Mouse (Mus musculus) small intestine, adult 2 months (tissue): Measurements from ENCODE around the gene Bace2. TPM values are rescaled to one million over a fixed set of nuclear protein-coding genes. Genes with fewer than 3 reads are reported as not detected.
A peak's percentile ranks its signal among the peaks of the same experiment; 100 is the strongest.

Source experiments
- H3K27ac ChIP-seq: fragments of 200-500 bp; 2 replicates; pipeline ENCODE4 v1.5.1; 2012; ENCODE audit warnings: low read depth, low read length, control low read depth, inconsistent platforms; ENCODE audit not compliant: insufficient read depth
- H3K27me3 ChIP-seq: fragments of 200-500 bp; 2 replicates; pipeline ENCODE4 v1.6.1; 2012; ENCODE audit warnings: mild to moderate bottlenecking, moderate library complexity, low read length, inconsistent platforms; ENCODE audit not compliant: control insufficient read depth, insufficient read depth
- H3K36me3 ChIP-seq: fragments of 200-500 bp; 2 replicates; pipeline ENCODE4 v1.6.1; 2012; ENCODE audit warnings: mild to moderate bottlenecking, low read length, control low read depth, inconsistent platforms; ENCODE audit not compliant: control insufficient read depth, insufficient read depth
- H3K4me1 ChIP-seq: fragments of 200-500 bp; 2 replicates; pipeline ENCODE4 v1.6.1; 2012; ENCODE audit warnings: low read length, inconsistent platforms, mixed read lengths; ENCODE audit not compliant: control insufficient read depth, insufficient read depth, insufficient read length
- H3K4me3 ChIP-seq: fragments of 200-500 bp; 2 replicates; pipeline ENCODE4 v1.5.1; 2012; ENCODE audit warnings: low read depth, mild to moderate bottlenecking, control low read depth, inconsistent platforms, low read length, moderate library complexity
- CTCF ChIP-seq: fragments of 200-500 bp; IDR thresholded peaks from 2 replicates; pipeline ENCODE4 v1.5.1; 2012; ENCODE audit warnings: low read depth, mild to moderate bottlenecking, control low read depth, inconsistent platforms, low read length, moderate library complexity, mixed read lengths; ENCODE audit not compliant: insufficient replicate concordance, insufficient read length; ENCODE audit errors: extremely low read depth
- POLR2A ChIP-seq: fragments of 200-500 bp; IDR thresholded peaks from 2 replicates; pipeline ENCODE4 v1.6.1; 2012; ENCODE audit warnings: low read depth, mild to moderate bottlenecking, control low read depth, inconsistent platforms, low read length, moderate library complexity
- WGBS: fragments of 180-500 bp; shearing (Covaris S2); methylation state at CpG from one replicate; pipeline ENCODE4 v1.1.7; 2018; 5-methylcytosine and 5-hydroxymethylcytosine counted together
- polyA plus RNA-seq: library from polyadenylated mRNA; depleted of rRNA; stranded (reverse); fragments of >200 nt; gene quantifications from 2 replicates; pipeline ENCODE4 v1.2.3, GENCODE M21; 2012

Bace2 gene
- polyA plus RNA-seq, 1 experiment, result 2.0 TPM

DNA sequence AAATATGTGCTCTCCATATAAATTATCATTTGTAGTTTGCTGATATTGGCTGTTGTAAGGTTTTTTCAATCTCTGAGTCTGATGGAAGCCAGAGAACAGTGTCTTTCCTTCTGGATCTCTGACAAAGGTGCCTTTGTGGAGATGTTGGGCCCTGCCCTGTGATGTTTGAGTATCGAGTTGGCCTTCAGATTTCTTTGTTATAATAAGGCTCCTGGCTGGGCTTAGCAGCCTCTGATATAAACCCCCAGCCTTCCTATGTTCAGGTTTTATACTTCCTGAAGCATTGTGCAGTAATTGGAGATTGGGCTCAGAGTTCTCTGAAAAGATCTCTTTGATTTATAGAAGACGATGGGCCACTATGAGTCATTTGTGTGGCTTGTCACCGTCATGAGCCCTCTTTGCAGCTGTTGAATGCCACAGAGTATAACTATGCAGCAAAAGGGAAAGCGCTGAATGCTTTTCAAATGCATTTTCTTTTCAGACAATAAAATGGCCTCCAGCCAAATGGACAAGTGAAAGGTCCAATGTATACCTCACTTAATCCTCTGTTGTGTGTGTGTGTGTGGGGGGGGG, 45.8 kb downstream of the Bace2 start:
- no peak for TF ChIP-seq POLR2A
- Histone ChIP-seq H3K4me1 (no peaks in the 10 kb centered on the region), H3K4me3 (no peak overlapping the region), H3K27me3 (no peaks in the 10 kb centered on the region), H3K27ac (no peak overlapping the region), H3K36me3 (no peaks in the 10 kb centered on the region)
- 36% methylated on average over 4 of the region's 4 CpGs for WGBS

DNA sequence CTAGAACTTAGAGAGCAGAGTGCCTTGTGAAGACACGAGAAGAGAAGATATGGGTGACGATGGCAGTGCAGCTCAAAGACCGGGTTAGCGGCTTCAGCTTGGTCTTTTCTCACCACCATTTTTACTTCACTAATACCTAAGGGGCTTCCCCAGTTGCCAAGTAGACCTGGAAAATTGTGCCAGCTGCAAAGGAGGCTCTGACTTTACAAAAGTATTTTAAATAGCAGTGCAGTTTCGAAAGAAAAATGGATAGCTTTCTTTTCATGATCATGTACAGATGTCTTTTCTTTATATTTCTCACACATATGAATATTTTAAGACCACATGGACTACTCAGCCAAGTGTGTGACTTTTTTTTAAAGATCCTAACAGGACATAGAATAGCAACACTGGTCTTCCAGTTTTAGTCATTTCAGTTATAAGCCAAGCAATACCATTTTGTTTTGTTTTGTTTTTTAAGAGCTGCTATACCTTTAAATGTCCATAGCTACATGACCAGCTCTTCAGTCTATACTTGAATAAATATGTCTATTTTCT, 49.0 kb downstream of the Bace2 start:
- 95% methylated on average over 5 of the region's 5 CpGs for WGBS
- Histone ChIP-seq H3K36me3 (no peaks in the 10 kb centered on the region), H3K27me3 (no peaks in the 10 kb centered on the region), H3K4me3 (no peak overlapping the region), H3K27ac (no peak overlapping the region), H3K4me1 (no peaks in the 10 kb centered on the region)
- TF ChIP-seq POLR2A (no peak), CTCF (no peak)

DNA sequence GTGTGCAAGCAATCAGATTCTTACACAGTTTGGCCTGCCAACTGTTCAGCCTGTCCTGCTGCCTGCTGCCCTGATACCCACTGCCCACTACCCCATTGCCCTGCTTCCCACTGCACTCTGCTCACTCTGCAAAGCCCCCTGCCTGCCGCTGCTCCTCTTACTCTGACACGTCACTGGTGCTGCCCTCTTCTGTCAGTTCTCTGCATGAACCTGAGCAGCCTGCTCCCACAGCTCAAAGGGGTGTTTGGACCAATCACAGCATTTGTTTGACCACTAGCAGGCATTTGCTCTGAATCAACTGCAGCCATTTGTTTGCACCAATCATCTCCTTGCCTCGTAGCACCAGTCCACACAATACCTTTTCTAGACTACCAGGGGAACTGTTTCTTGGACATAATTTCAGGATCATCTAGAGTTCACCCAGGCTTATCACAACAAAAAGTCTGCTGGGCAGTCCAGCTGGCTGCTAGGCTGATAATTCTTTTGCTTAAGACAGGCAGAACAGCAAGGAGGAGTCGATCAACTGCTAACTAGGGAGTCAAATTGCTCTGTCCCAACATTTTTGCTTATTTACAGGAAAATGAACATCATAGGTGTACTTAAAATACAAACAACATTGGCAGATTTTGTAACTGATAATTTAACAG, 61.5 kb downstream of the Bace2 start:
- no peak overlapping the region for H3K4me3 ChIP-seq
- TF ChIP-seq POLR2A, result no peak
- peak; percentile 43; the same call in 1 of the 2 replicates for TF ChIP-seq CTCF
- H3K4me1 ChIP-seq, result no peaks in the 10 kb centered on the region
- 18% methylated on average over 4 of the region's 4 CpGs for WGBS
- no peaks in the 10 kb centered on the region for H3K27me3 ChIP-seq
- no peak overlapping the region for H3K27ac ChIP-seq
- H3K36me3 ChIP-seq, result no peaks in the 10 kb centered on the region

DNA sequence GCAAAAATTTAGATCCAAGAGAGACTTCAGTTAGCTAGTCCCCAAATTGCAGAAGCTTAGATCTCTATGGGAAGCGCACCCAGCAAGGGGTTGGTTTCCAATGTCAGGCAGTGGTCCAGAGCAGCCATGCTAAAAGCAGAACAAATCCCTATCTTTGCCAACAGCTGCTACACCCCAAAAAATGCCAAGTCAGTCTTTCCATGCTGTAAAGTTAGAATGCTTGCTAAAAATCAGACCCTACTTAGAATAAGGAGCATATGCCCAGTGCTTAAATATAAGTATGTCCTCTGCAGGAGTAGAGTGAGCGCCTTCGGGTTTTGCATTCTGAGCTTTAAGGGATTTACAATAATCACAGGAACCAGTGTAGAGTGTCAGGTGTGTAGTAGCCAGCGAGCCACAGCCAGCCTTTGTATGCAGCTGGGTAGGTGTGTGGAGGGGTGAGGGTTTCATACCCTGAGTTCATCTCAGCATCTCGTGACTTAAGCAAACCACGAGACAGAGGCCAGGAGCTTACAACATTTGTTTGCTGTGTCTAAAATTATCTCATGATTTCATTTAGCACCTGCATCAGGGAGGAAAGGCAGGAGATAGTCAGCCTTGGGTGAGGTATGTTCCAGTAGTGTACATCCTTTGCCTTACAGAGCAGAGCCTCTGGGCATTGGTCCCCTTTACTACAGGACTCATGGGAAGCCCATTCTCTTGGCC, 62.4 kb downstream of the Bace2 start:
- Histone ChIP-seq H3K36me3 (no peaks in the 10 kb centered on the region), H3K4me3 (no peak overlapping the region), H3K4me1 (no peaks in the 10 kb centered on the region), H3K27me3 (no peaks in the 10 kb centered on the region), H3K27ac (no peak overlapping the region)
- WGBS, result 88% methylated on average over 6 of the region's 6 CpGs
- TF ChIP-seq POLR2A (no peak), CTCF (no peak)

DNA sequence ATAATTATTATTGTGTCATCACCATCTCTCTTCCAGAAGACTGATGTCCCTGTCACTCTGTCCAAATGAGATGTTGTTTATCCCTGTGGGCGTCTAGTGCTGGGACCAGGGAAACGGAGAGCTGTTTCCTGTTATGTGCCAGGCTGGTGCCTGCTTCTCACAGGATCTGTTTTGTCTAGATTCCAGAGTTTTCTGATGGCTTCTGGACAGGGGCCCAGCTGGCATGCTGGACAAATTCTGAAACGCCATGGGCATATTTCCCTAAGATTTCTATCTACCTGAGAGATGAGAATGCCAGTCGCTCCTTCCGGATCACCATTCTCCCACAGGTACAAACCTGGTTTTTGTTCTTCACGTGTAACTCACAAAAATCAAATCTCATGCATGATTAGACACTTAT, 65.1 kb downstream of the Bace2 start:
- no peaks in the 10 kb centered on the region for H3K36me3 ChIP-seq
- H3K4me3 ChIP-seq, result no peak overlapping the region
- H3K27ac ChIP-seq, result no peak overlapping the region
- 88% methylated on average over 6 of the region's 6 CpGs for WGBS
- no peaks in the 10 kb centered on the region for H3K27me3 ChIP-seq
- TF ChIP-seq POLR2A (no peak), CTCF (no peak)
- no peaks in the 10 kb centered on the region for H3K4me1 ChIP-seq

DNA sequence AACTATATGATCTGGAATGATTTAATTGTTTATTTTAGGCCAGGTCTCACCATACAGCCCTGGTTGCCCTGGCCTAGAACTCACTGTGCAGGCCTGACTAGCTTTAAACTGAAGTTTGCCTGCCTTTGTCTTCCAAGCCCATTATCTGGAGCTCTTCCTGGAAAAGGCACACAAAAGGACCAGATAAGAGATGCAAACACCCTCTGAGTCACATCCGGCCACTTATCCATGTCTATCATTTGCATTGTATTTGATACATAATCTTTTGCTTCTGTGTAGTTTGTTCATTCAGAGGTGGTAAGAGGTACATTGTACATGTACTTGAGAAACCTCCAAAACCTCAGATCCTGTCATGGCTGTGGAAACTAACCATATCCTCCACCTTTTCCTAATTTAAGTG, 67.1 kb downstream of the Bace2 start:
- Histone ChIP-seq H3K27me3 (no peaks in the 10 kb centered on the region), H3K36me3 (no peaks in the 10 kb centered on the region), H3K27ac (no peak overlapping the region), H3K4me3 (no peak overlapping the region), H3K4me1 (no peaks in the 10 kb centered on the region)
- 78% methylated on average over 1 of the region's 1 CpGs for WGBS
- TF ChIP-seq CTCF (no peak), POLR2A (no peak)

DNA sequence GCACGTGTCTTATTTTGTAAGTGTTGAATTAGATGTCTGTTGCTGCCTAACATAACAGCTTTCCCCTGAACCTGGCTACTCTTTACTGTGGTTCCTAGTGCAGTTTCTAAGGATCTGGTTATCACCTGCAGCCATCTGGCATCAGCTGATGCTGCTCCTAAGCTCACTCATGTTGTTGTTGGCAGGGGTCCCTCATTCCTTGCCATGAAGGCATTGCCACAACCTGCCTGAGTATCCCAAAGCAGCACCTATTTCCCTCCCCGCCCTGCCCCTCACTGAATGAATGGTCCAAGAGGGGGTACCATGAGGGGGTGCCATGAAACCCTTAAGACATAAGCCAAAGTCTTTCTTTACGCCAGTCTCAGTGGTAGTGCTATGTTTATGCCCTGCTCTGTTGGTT, 71.5 kb downstream of the Bace2 start:
- TF ChIP-seq POLR2A (no peak), CTCF (no peak)
- 87% methylated on average over 3 of the region's 3 CpGs for WGBS
- no peak overlapping the region for H3K27ac ChIP-seq
- H3K36me3 ChIP-seq, result no peaks in the 10 kb centered on the region
- H3K27me3 ChIP-seq, result no peaks in the 10 kb centered on the region
- H3K4me1 ChIP-seq, result no peaks in the 10 kb centered on the region
- H3K4me3 ChIP-seq, result no peak overlapping the region
